Mouse (Mus musculus) brain, embryonic 14.5 days (tissue): ENCODE measurements around the gene Akap7. TPM values are rescaled to one million over a fixed set of nuclear protein-coding genes. Genes with fewer than 3 reads are reported as not detected.

Experiments
- DNase-seq: peaks from one replicate; pipeline ENCODE4 v3.0.0-alpha.2; 2011; ENCODE audit warnings: low read depth
- CTCF ChIP-seq: fragments of 200-500 bp; IDR thresholded peaks from 2 replicates; pipeline ENCODE4 v1.5.1; 2012; ENCODE audit warnings: inconsistent platforms, mild to moderate bottlenecking, moderate library complexity, borderline replicate concordance; ENCODE audit not compliant: insufficient read depth, insufficient read length; ENCODE audit errors: extremely low read depth
- POLR2A ChIP-seq: fragments of 200-500 bp; IDR thresholded peaks from 2 replicates; pipeline ENCODE4 v1.6.1; 2012; ENCODE audit warnings: mild to moderate bottlenecking, inconsistent platforms, borderline replicate concordance; ENCODE audit not compliant: poor library complexity, insufficient read depth, insufficient read length, severe bottlenecking; ENCODE audit errors: extremely low read depth
- polyA plus RNA-seq: library from polyadenylated mRNA; depleted of rRNA; stranded (reverse); fragments of >200 nt; gene quantifications from 2 replicates; pipeline ENCODE4 v1.2.3, GENCODE M21; 2012

The Akap7 gene
- polyA plus RNA-seq, 1 experiment = 24.6 TPM

DNA sequence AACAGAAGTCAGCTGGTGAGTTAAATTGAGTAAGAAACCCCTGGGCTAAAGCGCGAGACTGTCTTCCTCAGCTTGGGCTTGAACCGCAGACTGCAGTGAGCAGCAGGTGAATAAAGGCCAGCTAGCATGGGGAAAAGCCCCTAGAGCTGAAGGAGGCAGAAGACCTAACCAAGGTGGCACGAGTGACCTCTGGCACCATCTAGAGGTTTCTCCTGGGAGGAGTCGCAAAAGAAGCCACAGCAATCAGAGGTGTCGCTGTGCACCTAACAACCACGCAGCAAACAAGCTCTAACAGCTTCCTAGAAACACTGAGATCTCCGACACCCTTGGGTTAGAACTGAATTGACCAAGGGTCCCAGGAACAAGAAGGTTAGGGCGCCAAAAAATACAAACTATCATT lies 68.5 kb downstream of the Akap7 start:
- TF ChIP-seq CTCF = peak; percentile 62
- no peak for TF ChIP-seq POLR2A
- DNase-seq = peak; percentile 64

- no peak for DNase-seq
- TF ChIP-seq POLR2A (no peak), CTCF (no peak)
These were observed 73.6 kb downstream of the Akap7 start for GRCm38 (mm10) chr10:25234080-25234479.

- no peak for DNase-seq
- no peak for TF ChIP-seq CTCF
- TF ChIP-seq POLR2A = no peak
These were observed 75.0 kb downstream of the Akap7 start for GRCm38 (mm10) chr10:25232700-25233099.

DNA sequence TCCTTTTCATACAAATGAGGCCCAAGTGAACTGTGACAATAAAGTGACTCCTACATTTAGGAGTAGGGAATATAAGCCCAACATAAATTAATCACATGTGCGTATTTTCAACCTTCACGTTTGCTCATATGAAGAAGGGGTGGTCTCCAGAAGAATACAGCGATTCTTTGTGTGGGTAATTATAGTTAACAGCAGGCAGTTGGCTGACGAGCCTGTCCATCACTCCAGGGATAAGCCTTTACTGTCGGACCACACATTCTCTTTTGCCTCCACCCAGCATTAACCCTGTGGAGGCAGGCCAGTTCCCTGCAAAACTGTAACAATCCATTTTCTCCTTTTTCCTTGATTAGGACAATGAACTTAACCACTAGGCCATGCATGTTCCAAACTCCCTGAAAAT lies 76.3 kb downstream of the Akap7 start:
- TF ChIP-seq POLR2A (no peak), CTCF (no peak)
- peak; percentile 53 for DNase-seq

GRCm38 (mm10) chr10:25224371-25224770 lies 83.3 kb downstream of the Akap7 start:
- DNase-seq = no peak
- TF ChIP-seq CTCF = no peak
- TF ChIP-seq POLR2A = no peak

DNA sequence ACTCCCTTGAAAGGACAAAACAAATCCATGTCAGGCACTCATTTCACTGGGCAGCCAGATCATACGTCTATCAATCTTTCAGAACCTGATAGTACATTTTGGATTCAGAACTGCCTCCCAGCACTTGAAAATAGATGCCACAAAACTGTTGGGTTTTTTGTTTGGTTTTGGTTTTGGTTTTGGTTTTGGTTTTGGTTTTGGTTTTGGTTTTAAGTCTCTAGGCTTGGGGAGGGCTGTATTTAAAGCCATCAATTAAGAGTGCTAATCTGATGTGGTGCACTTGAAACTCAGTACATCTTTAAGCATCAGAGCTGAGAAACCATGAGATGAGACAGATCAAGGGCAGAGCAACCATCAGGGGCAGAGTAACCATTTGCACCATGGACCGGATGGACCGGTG lies 86.9 kb downstream of the Akap7 start:
- DNase-seq = no peak
- TF ChIP-seq POLR2A = no peak
- no peak for TF ChIP-seq CTCF

DNA sequence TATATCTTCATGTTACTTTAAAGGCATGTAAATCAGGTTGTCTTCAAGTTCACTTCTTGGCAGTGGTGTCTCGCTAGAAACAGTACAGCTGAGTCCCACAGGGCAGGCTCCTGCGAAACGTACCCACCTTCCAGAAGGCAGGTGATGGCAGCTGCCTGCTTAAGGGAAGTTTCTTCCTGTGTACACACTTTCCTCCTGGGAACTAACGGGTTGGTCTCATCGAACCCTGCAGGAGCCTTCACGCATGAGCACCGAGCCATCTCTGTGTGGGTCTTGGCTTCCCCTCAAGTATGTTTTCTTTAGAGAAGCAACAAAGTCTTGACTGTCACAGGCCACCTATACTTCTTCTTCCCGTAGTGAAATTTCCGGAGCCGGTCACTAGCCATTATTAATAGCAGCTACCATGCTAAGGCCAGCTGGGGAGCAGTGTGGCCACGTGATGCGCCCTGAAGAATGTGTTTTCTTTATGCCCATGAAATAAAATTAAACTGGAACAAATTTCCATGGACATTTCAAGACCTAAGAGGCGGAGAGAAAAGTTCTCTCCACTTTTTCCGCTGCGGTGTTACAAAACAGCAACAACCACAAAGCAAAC lies 87.7 kb downstream of the Akap7 start:
- DNase-seq = peak; percentile 3
- TF ChIP-seq CTCF (no peak), POLR2A (no peak)

GRCm38 (mm10) chr10:25219220-25219628 lies 88.4 kb downstream of the Akap7 start:
- peak; percentile 89 for TF ChIP-seq CTCF
- no peak for TF ChIP-seq POLR2A

GRCm38 (mm10) chr10:25218746-25219145 lies 88.9 kb downstream of the Akap7 start:
- TF ChIP-seq CTCF (no peak), POLR2A (no peak)
- DNase-seq = no peak

More at GRCm38 (mm10) chr10:25219220-25219628, 88.4 kb downstream of the Akap7 start:
- DNase-seq = peak; percentile 87

- no peak for DNase-seq
- TF ChIP-seq POLR2A (no peak), CTCF (no peak)
These were observed 91.7 kb downstream of the Akap7 start for GRCm38 (mm10) chr10:25215977-25216376.

DNA sequence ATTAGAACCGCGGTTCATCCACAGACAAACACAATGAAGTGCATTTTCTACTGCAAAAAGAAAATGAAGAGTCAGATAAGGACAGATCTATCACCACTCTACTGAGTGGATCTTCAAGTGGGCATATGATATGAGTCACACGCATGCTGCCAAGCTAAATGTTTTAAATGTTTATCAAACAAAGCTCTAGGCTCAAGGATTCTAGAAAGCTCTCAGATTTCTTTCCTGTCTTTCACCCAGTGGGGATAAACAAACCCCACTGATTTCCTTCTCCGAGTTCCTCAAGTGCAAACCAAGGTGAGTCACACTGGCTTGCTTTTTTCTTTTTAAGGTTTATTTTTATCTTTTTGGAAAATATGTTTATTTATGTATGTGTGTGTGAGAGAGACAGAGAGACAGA lies 94.0 kb downstream of the Akap7 start:
- TF ChIP-seq POLR2A (no peak), CTCF (no peak)
- DNase-seq = no peak

DNA sequence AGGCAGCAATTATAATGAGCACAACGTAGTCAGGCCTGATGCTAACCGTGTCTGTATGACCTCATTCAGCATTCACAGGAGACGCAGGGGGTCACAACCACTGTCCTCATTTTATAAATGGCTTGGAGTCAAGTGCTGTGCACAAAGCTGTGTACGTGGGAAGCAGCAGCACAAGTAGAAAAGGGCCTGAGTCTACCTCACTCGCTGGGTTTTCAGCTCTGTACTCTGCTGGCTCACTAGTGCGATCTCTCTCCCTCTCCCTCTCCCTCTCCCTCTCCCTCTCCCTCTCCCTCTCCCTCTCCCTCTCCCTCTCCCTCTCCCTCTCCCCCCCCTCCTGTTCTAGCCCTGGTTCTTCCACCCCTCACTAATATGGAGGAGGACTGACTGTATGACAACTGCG lies 99.1 kb downstream of the Akap7 start:
- peak; percentile 6 for DNase-seq
- TF ChIP-seq CTCF = no peak

DNA sequence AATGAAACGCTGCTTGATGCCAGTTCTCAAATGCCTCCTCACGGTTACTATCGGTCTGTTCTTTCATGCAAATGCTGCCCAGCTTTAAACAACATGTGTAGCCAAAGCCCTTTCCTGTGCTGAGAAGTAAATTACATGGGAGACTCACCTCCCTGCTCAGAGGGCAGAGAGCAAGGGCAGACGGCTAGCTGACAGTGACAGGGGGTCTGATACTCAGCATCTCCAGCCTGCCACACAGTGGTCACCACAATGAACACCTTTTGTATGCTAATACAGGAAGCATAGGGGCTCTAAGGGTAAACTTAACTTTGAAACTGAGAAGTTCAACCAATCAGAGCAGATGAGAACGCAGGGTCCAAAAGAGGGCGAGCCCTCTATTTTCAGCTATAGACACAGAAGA lies 99.8 kb downstream of the Akap7 start:
- DNase-seq = peak; percentile 4
- TF ChIP-seq CTCF (peak; percentile 25; the same call in 1 of the 2 replicates), POLR2A (no peak)

DNA sequence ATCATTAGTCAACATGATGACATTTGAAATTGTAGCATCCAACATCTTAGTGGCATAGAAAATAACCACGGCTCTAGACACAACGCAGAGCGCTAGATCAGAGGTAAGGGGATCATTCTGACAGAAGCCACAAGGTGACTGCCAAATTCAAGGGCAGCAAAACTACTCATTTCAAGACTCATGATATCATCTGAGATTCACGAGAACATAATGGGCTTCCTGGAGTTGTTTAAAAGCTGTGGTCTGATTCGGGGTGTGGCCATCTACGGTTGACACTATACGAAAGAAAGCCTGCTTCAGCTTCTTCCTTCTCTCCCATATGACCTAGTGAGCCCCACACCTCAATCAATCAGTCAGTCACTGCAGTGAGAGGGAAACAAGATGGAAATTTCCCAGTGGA lies 107.0 kb downstream of the Akap7 start:
- DNase-seq = peak; percentile 5
- TF ChIP-seq CTCF (no peak), POLR2A (no peak)
